Mouse (Mus musculus): ENCODE results near the gene Taf9. TPM values are rescaled to one million over a fixed set of nuclear protein-coding genes. Genes with fewer than 3 reads are reported as not detected.

Gene Taf9
- total and polyA plus RNA-seq, 2 experiments from 2014 or later: 34.7 to 42.8 TPM

- DNase-seq (ENCODE audit: low spot score) (no peak), ATAC-seq (no peak)
- H3K4me1 ChIP-seq (ENCODE audit: insufficient read depth, low read length): no peaks in the 10 kb centered on the region
- no peak overlapping the region for H3K27ac ChIP-seq
- H3K4me3 ChIP-seq (ENCODE audit: low read length): no peak overlapping the region
- H3K27me3 ChIP-seq (ENCODE audit: insufficient read depth, low read length): no peaks in the 10 kb centered on the region
- no peak overlapping the region for H3K4me2 ChIP-seq (ENCODE audit: low read depth, low read length)
- H3K9me3 ChIP-seq (ENCODE audit: low read length): no peaks in the 10 kb centered on the region
- H3K36me3 ChIP-seq (ENCODE audit: insufficient read depth, low read length): no peaks in the 10 kb centered on the region
- TF ChIP-seq CTCF (IDR thresholded peaks at IDR 0.05; ENCODE audit: low read depth): no peak
- H3K9ac ChIP-seq (replicated peaks; ENCODE audit: low read length): no peak overlapping the region
- 68% methylated on average over 7 of the region's 7 CpGs for WGBS
These were observed 36.1 kb downstream of the Taf9 start for GRCm38 (mm10) chr13:100687513-100687912.

GRCm38 (mm10) chr13:100697541-100697940 is 46.2 kb downstream of the Taf9 start:
- H3K4me2 ChIP-seq (ENCODE audit: low read depth, low read length): no peak overlapping the region
- H3K4me1 ChIP-seq (ENCODE audit: insufficient read depth, low read length): no peaks in the 10 kb centered on the region
- no peaks in the 10 kb centered on the region for H3K9me3 ChIP-seq (ENCODE audit: low read length)
- H3K4me3 ChIP-seq (ENCODE audit: low read length): no peak overlapping the region
- no peak overlapping the region for H3K9ac ChIP-seq (replicated peaks; ENCODE audit: low read length)
- H3K27ac ChIP-seq: no peak overlapping the region
- TF ChIP-seq CTCF (IDR thresholded peaks at IDR 0.05; ENCODE audit: low read depth): no peak
- DNase-seq (ENCODE audit: low spot score) (no peak), ATAC-seq (no peak)
- H3K36me3 ChIP-seq (ENCODE audit: insufficient read depth, low read length): peaks cover 23% of the 10 kb centered on the region
- no peaks in the 10 kb centered on the region for H3K27me3 ChIP-seq (ENCODE audit: insufficient read depth, low read length)
- WGBS: 92% methylated on average over 3 of the region's 3 CpGs

GRCm38 (mm10) chr13:100698866-100699265 is 47.5 kb downstream of the Taf9 start:
- H3K36me3 ChIP-seq (ENCODE audit: insufficient read depth, low read length): peaks cover 34% of the 10 kb centered on the region
- no peak for TF ChIP-seq CTCF (IDR thresholded peaks at IDR 0.05; ENCODE audit: low read depth)
- no peak for ATAC-seq
- H3K9ac ChIP-seq (replicated peaks; ENCODE audit: low read length): no peak overlapping the region
- WGBS: 96% methylated on average over 10 of the region's 10 CpGs
- H3K9me3 ChIP-seq (ENCODE audit: low read length): no peaks in the 10 kb centered on the region
- no peaks in the 10 kb centered on the region for H3K4me1 ChIP-seq (ENCODE audit: insufficient read depth, low read length)
- H3K27ac ChIP-seq: no peak overlapping the region
- H3K4me2 ChIP-seq (ENCODE audit: low read depth, low read length): no peak overlapping the region
- H3K4me3 ChIP-seq (ENCODE audit: low read length): no peak overlapping the region
- H3K27me3 ChIP-seq (ENCODE audit: insufficient read depth, low read length): no peaks in the 10 kb centered on the region
- DNase-seq (ENCODE audit: low spot score): no peak

GRCm38 (mm10) chr13:100703468-100703867 is 52.1 kb downstream of the Taf9 start:
- TF ChIP-seq CTCF (IDR thresholded peaks at IDR 0.05; ENCODE audit: low read depth): peak; percentile 31
- 97% methylated on average over 2 of the region's 2 CpGs for WGBS
- Histone ChIP-seq H3K27ac (no peak overlapping the region), H3K4me3 (ENCODE audit: low read length) (no peak overlapping the region), H3K9ac (replicated peaks; ENCODE audit: low read length) (no peak overlapping the region), H3K36me3 (ENCODE audit: insufficient read depth, low read length) (peaks cover 45% of the 10 kb centered on the region), H3K4me2 (ENCODE audit: low read depth, low read length) (no peak overlapping the region), H3K27me3 (ENCODE audit: insufficient read depth, low read length) (no peaks in the 10 kb centered on the region), H3K9me3 (ENCODE audit: low read length) (no peaks in the 10 kb centered on the region), H3K4me1 (ENCODE audit: insufficient read depth, low read length) (no peaks in the 10 kb centered on the region)
- no peak for DNase-seq (ENCODE audit: low spot score)
- ATAC-seq: no peak

Other genes starting within 250 kb of the Taf9 start
- gene Naip1, start 198.7 kb upstream of the Taf9 start, total RNA-seq (2014; rRNA removed): 0.10 and 0.22 TPM in 2 replicates
- 0.08 and 0.11 TPM in 2 replicates for gene Naip1, start 198.7 kb upstream of the Taf9 start, polyA plus RNA-seq (2015; fragmentation: Nextera tagmentation; extraction: Ambion mirVana)
- 22.6 and 24.4 TPM in 2 replicates for gene Gtf2h2, start 159.0 kb upstream of the Taf9 start, total RNA-seq (2014; rRNA removed)
- gene Gtf2h2, start 159.0 kb upstream of the Taf9 start, polyA plus RNA-seq (2015; fragmentation: Nextera tagmentation; extraction: Ambion mirVana): 57.4 and 65.9 TPM in 2 replicates
- gene Ocln, start 98.9 kb upstream of the Taf9 start, total RNA-seq (2014; rRNA removed): 12.4 and 12.9 TPM in 2 replicates
- gene Ocln, start 98.9 kb upstream of the Taf9 start, polyA plus RNA-seq (2015; fragmentation: Nextera tagmentation; extraction: Ambion mirVana): 11.9 and 13.5 TPM in 2 replicates
- 2.1 and 3.8 TPM in 2 replicates for gene Marveld2, start 34.6 kb upstream of the Taf9 start, total RNA-seq (2014; rRNA removed)
- 2.9 and 3.2 TPM in 2 replicates for gene Marveld2, start 34.6 kb upstream of the Taf9 start, polyA plus RNA-seq (2015; fragmentation: Nextera tagmentation; extraction: Ambion mirVana)
- gene Ak6, start 600 bp upstream of the Taf9 start, total RNA-seq (2014; rRNA removed): 101 and 123 TPM in 2 replicates
- gene Ak6, start 600 bp upstream of the Taf9 start, polyA plus RNA-seq (2015; fragmentation: Nextera tagmentation; extraction: Ambion mirVana): 320 and 328 TPM in 2 replicates
- gene Rad17, start 528 bp upstream of the Taf9 start, total RNA-seq (2014; rRNA removed): 10.0 and 13.1 TPM in 2 replicates
- gene Rad17, start 528 bp upstream of the Taf9 start, polyA plus RNA-seq (2015; fragmentation: Nextera tagmentation; extraction: Ambion mirVana): 12.3 and 14.1 TPM in 2 replicates
- 0.21 and 0.36 TPM in 2 replicates for gene Ccdc125, start 18.1 kb downstream of the Taf9 start, total RNA-seq (2014; rRNA removed)
- 1.3 and 1.4 TPM in 2 replicates for gene Ccdc125, start 18.1 kb downstream of the Taf9 start, polyA plus RNA-seq (2015; fragmentation: Nextera tagmentation; extraction: Ambion mirVana)
- gene Cdk7, start 79.4 kb downstream of the Taf9 start, total RNA-seq (2014; rRNA removed): 31.5 and 33.4 TPM in 2 replicates
- gene Cdk7, start 79.4 kb downstream of the Taf9 start, polyA plus RNA-seq (2015; fragmentation: Nextera tagmentation; extraction: Ambion mirVana): 37.7 and 38.8 TPM in 2 replicates
- 54.4 and 58.7 TPM in 2 replicates for gene Mrps36, start 93.1 kb downstream of the Taf9 start, total RNA-seq (2014; rRNA removed)
- 180 and 198 TPM in 2 replicates for gene Mrps36, start 93.1 kb downstream of the Taf9 start, polyA plus RNA-seq (2015; fragmentation: Nextera tagmentation; extraction: Ambion mirVana)
- 1.7 and 3.6 TPM in 2 replicates for gene Cenph, start 124.3 kb downstream of the Taf9 start, total RNA-seq (2014; rRNA removed)
- gene Cenph, start 124.3 kb downstream of the Taf9 start, polyA plus RNA-seq (2015; fragmentation: Nextera tagmentation; extraction: Ambion mirVana): 8.4 and 9.5 TPM in 2 replicates
- gene Ccnb1, start 135.0 kb downstream of the Taf9 start, total RNA-seq (2014; rRNA removed): 23.1 and 34.4 TPM in 2 replicates
- gene Ccnb1, start 135.0 kb downstream of the Taf9 start, polyA plus RNA-seq (2015; fragmentation: Nextera tagmentation; extraction: Ambion mirVana): 37.6 and 44.8 TPM in 2 replicates
- gene Slc30a5, start 181.8 kb downstream of the Taf9 start, total RNA-seq (2014; rRNA removed): 41.3 and 41.7 TPM in 2 replicates
- 24.4 and 26.3 TPM in 2 replicates for gene Slc30a5, start 181.8 kb downstream of the Taf9 start, polyA plus RNA-seq (2015; fragmentation: Nextera tagmentation; extraction: Ambion mirVana)